Mouse (Mus musculus) limb, embryonic 11.5 days (tissue): ENCODE measurements around the gene F830045P16Rik. TPM values are rescaled to one million over a fixed set of nuclear protein-coding genes. Genes with fewer than 3 reads are reported as not detected.
"Not testable (repeated sequence)": the region's sequence is repeated elsewhere in the genome, so short reads cannot be mapped to it uniquely, and the experiment has no call there.

Experiments used
- ATAC-seq: fragments of 200-750 bp; cut with Nextera tagmentation; 2 replicates; pipeline ENCODE4 v1.8.0; 2017; ENCODE audit warnings: low read depth; ENCODE audit not compliant: insufficient number of reproducible peaks, low FRiP score, low TSS enrichment
- DNase-seq: peaks from one replicate; pipeline ENCODE4 v3.0.0-alpha.2; 2015; ENCODE audit warnings: low spot score
- H3K27ac ChIP-seq: fragments of 300-500 bp; sonication (generic); replicated peaks from 2 replicates; pipeline ENCODE4 v1.5.1; 2014; ENCODE audit warnings: low read depth, mild to moderate bottlenecking, low read length
- H3K27me3 ChIP-seq: fragments of 300-500 bp; sonication (generic); 2 replicates; pipeline ENCODE4 v1.6.1; 2014; ENCODE audit warnings: mild to moderate bottlenecking, low read length, mixed read lengths; ENCODE audit not compliant: control insufficient read depth, insufficient read depth
- H3K36me3 ChIP-seq: fragments of 300-500 bp; sonication (generic); 2 replicates; pipeline ENCODE4 v1.6.1; 2014; ENCODE audit warnings: mild to moderate bottlenecking, low read length, moderate library complexity, mixed read lengths; ENCODE audit not compliant: control insufficient read depth, insufficient read depth
- H3K4me1 ChIP-seq: fragments of 300-500 bp; sonication (generic); 2 replicates; pipeline ENCODE4 v1.6.1; 2014; ENCODE audit warnings: low read length, mixed read lengths; ENCODE audit not compliant: control insufficient read depth, insufficient read depth
- H3K4me2 ChIP-seq: fragments of 300-500 bp; sonication (generic); 2 replicates; pipeline ENCODE4 v1.6.1; 2014; ENCODE audit warnings: low read depth, mild to moderate bottlenecking, moderate library complexity; ENCODE audit not compliant: severe bottlenecking
- H3K4me3 ChIP-seq: fragments of 300-500 bp; sonication (generic); 2 replicates; pipeline ENCODE4 v1.5.1; 2014; ENCODE audit warnings: low read depth, low read length
- H3K9ac ChIP-seq: fragments of 300-500 bp; sonication (generic); 2 replicates; pipeline ENCODE4 v1.6.1; 2014; ENCODE audit warnings: mild to moderate bottlenecking, low read length
- H3K9me3 ChIP-seq: fragments of 300-500 bp; sonication (generic); 2 replicates; pipeline ENCODE4 v1.6.1; 2016; ENCODE audit warnings: low read length; ENCODE audit not compliant: control insufficient read depth
- WGBS: fragments of 180-500 bp; shearing (Covaris S2); extraction: QIAGEN DNeasy Blood & Tissue Kit; methylation state at CpG from one replicate; pipeline ENCODE4 v1.1.7; 2014; 5-methylcytosine and 5-hydroxymethylcytosine counted together
- polyA plus RNA-seq: library from polyadenylated mRNA; unstranded; fragments of >200 nt; fragmentation: Nextera tagmentation; extraction: Ambion mirVana; gene quantifications from 2 replicates; pipeline ENCODE4 v1.2.1, GENCODE M21; 2014

Gene F830045P16Rik
- polyA plus RNA-seq, 1 experiment from 2014 or later = not detected

- Histone ChIP-seq H3K9me3 (no peaks in the 10 kb centered on the region), H3K36me3 (no peaks in the 10 kb centered on the region), H3K4me2 (no peak overlapping the region), H3K4me3 (no peak overlapping the region), H3K27me3 (no peaks in the 10 kb centered on the region), H3K4me1 (no peaks in the 10 kb centered on the region), H3K9ac (no peak overlapping the region), H3K27ac (no peak overlapping the region)
- ATAC-seq = no peak
- no peak for DNase-seq
- 55% methylated on average over 3 of the region's 3 CpGs for WGBS
These were observed 46.7 kb downstream of the F830045P16Rik start for GRCm38 (mm10) chr2:129489496-129490285.

GRCm38 (mm10) chr2:129483150-129483549, 53.3 kb downstream of the F830045P16Rik start:
- Histone ChIP-seq H3K36me3 (no peaks in the 10 kb centered on the region), H3K27ac (no peak overlapping the region), H3K4me3 (no peak overlapping the region), H3K9me3 (no peaks in the 10 kb centered on the region), H3K4me1 (no peaks in the 10 kb centered on the region), H3K9ac (no peak overlapping the region), H3K4me2 (no peak overlapping the region), H3K27me3 (no peaks in the 10 kb centered on the region)
- whole genome bisulfite sequencing = 93% methylated on average over 3 of the region's 3 CpGs
- ATAC-seq (no peak), DNase-seq (no peak)

DNA sequence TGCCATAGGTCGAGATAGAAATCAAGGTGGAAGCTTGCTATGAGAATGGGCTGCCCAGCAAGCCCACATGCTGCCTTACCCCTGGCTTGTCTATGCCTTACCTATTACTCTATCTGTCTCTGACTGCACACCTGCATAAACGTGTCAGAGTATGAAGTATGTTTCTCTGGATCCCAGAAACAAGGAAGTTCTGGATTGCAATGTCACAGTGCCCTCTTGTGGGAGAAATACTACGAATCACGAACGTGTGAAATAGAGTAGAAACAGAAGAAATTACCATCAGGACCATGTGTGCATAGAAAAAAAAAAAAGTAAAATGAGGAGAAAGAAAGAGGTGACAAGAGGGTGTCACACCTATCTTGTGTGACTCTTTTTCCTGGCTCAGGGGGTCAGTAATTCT, 64.5 kb downstream of the F830045P16Rik start:
- DNase-seq = peak; percentile 32
- Histone ChIP-seq H3K36me3 (no peaks in the 10 kb centered on the region), H3K4me2 (no peak overlapping the region), H3K4me3 (no peak overlapping the region), H3K27me3 (no peaks in the 10 kb centered on the region), H3K27ac (no peak overlapping the region), H3K9me3 (no peaks in the 10 kb centered on the region), H3K9ac (no peak overlapping the region), H3K4me1 (no peaks in the 10 kb centered on the region)
- WGBS = 33% methylated on average over 5 of the region's 5 CpGs
- no peak for ATAC-seq

DNA sequence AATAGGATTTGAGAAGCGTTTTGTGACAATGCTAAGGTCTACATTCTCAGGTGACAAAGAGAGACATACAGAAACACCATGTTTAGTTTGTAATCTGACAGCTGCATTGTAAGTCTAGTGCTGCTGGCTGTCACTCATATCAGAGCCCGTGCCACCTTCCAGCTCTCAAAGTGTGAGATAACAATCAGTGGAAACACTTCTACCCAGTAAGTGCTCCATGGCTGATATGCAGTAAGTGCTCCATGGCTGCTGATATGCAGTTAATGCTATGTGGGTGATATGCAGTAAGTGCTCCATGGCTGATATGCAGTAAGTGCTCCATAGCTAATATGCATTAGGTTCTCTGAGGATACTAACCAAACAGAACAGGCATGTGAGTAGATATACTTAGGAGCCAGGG, 65.6 kb downstream of the F830045P16Rik start:
- ATAC-seq = no peak
- H3K9ac ChIP-seq = no peak overlapping the region
- no peaks in the 10 kb centered on the region for H3K36me3 ChIP-seq
- no peak overlapping the region for H3K4me3 ChIP-seq
- WGBS = 73% methylated on average over 2 of the region's 2 CpGs
- no peaks in the 10 kb centered on the region for H3K27me3 ChIP-seq
- no peaks in the 10 kb centered on the region for H3K9me3 ChIP-seq
- no peaks in the 10 kb centered on the region for H3K4me1 ChIP-seq
- H3K4me2 ChIP-seq = no peak overlapping the region
- no peak for DNase-seq
- no peak overlapping the region for H3K27ac ChIP-seq

GRCm38 (mm10) chr2:129438772-129439171, 97.6 kb downstream of the F830045P16Rik start:
- WGBS = 86% methylated on average over 1 of the region's 1 CpGs
- not testable (repeated sequence) for H3K9me3 ChIP-seq, H3K4me1 ChIP-seq, H3K36me3 ChIP-seq, H3K27ac ChIP-seq, H3K9ac ChIP-seq, H3K4me2 ChIP-seq, H3K4me3 ChIP-seq, ATAC-seq, DNase-seq, H3K27me3 ChIP-seq

GRCm38 (mm10) chr2:129435154-129435553, 101.2 kb downstream of the F830045P16Rik start:
- Histone ChIP-seq H3K4me2 (no peak overlapping the region), H3K4me1 (no peaks in the 10 kb centered on the region), H3K9ac (no peak overlapping the region), H3K9me3 (no peaks in the 10 kb centered on the region), H3K36me3 (no peaks in the 10 kb centered on the region), H3K27me3 (no peaks in the 10 kb centered on the region), H3K27ac (no peak overlapping the region), H3K4me3 (no peak overlapping the region)
- 76% methylated on average over 1 of the region's 1 CpGs for WGBS
- no peak for DNase-seq
- ATAC-seq = no peak

GRCm38 (mm10) chr2:129423741-129424140, 112.7 kb downstream of the F830045P16Rik start:
- H3K9ac ChIP-seq = no peak overlapping the region
- no peak overlapping the region for H3K4me3 ChIP-seq
- no peaks in the 10 kb centered on the region for H3K4me1 ChIP-seq
- no peak for ATAC-seq
- no peaks in the 10 kb centered on the region for H3K27me3 ChIP-seq
- no peaks in the 10 kb centered on the region for H3K36me3 ChIP-seq
- no peak for DNase-seq
- no peak overlapping the region for H3K27ac ChIP-seq
- H3K4me2 ChIP-seq = no peak overlapping the region
- WGBS = 82% methylated on average over 3 of the region's 3 CpGs
- H3K9me3 ChIP-seq = no peaks in the 10 kb centered on the region

- Histone ChIP-seq H3K4me2 (no peak overlapping the region), H3K4me3 (no peak overlapping the region), H3K9me3 (no peaks in the 10 kb centered on the region), H3K36me3 (no peaks in the 10 kb centered on the region), H3K9ac (no peak overlapping the region), H3K27ac (no peak overlapping the region), H3K27me3 (no peaks in the 10 kb centered on the region), H3K4me1 (no peaks in the 10 kb centered on the region)
- no peak for DNase-seq
- WGBS = 83% methylated on average over 10 of the region's 10 CpGs
- ATAC-seq = no peak
These were observed 115.4 kb downstream of the F830045P16Rik start for GRCm38 (mm10) chr2:129420897-129421561.
